In genomic region chr7:130540176-130540575, GRCm38 (mm10) we compare ENCODE assay signal across 26 mouse cellular contexts.
"Had no signal": no experiment of that assay in that cellular context is flagged by ENCODE, and none has a peak within 500 bp of the region (broad histone marks: within the 10 kb centered on the region; RNA-seq: fewer than 3 reads in every experiment).

No protein-coding gene starts in this region.

- ATAC-seq: forebrain, embryonic 15.5 days; forebrain, postnatal 0 days; hindbrain, postnatal 0 days; intestine, embryonic 16.5 days; liver, embryonic 12.5 days had no signal

- H3K27ac ChIP-seq: forebrain, embryonic 15.5 days; heart, embryonic 15.5 days; hindbrain, embryonic 13.5 days; hindbrain, embryonic 15.5 days; hindbrain, postnatal 0 days; kidney, embryonic 15.5 days; kidney, postnatal 0 days; limb, embryonic 13.5 days; limb, embryonic 15.5 days; liver, embryonic 12.5 days; liver, embryonic 14.5 days had no signal

- H3K4me2 ChIP-seq: forebrain, embryonic 15.5 days; heart, embryonic 12.5 days; heart, embryonic 15.5 days; hindbrain, embryonic 13.5 days; hindbrain, embryonic 15.5 days; kidney, embryonic 15.5 days; limb, embryonic 13.5 days; limb, embryonic 15.5 days; liver, embryonic 12.5 days had no signal

- DNase-seq: forebrain, postnatal 0 days; gastrocnemius, postnatal 14 days; gastrocnemius, postnatal 36 days; heart, adult 18-20 months; heart, postnatal 14 days; kidney, adult 11 months; kidney, adult 2 months; kidney, adult 9 months; kidney, postnatal 14 days; kidney, postnatal 36 days; layer of hippocampus, adult 9-11 months; layer of hippocampus, postnatal 36 days; left cerebral cortex, postnatal 4 days had no signal

- H3K9ac ChIP-seq: forebrain, embryonic 15.5 days; forebrain, postnatal 0 days; heart, embryonic 12.5 days; heart, embryonic 15.5 days; hindbrain, embryonic 13.5 days; hindbrain, embryonic 15.5 days; kidney, embryonic 15.5 days; limb, embryonic 13.5 days; limb, embryonic 15.5 days; liver, embryonic 12.5 days; liver, embryonic 14.5 days had no signal

- H3K9me3 ChIP-seq: forebrain, embryonic 15.5 days; heart, embryonic 12.5 days; heart, embryonic 15.5 days; hindbrain, embryonic 13.5 days; hindbrain, embryonic 15.5 days; kidney, embryonic 15.5 days; limb, embryonic 13.5 days; limb, embryonic 15.5 days; liver, embryonic 12.5 days had no signal

- H3K27me3 ChIP-seq: forebrain, embryonic 15.5 days; heart, embryonic 12.5 days; heart, embryonic 15.5 days; hindbrain, embryonic 13.5 days; hindbrain, embryonic 15.5 days; kidney, embryonic 15.5 days; limb, embryonic 13.5 days; limb, embryonic 15.5 days; liver, embryonic 12.5 days had no signal

- H3K4me1 ChIP-seq: forebrain, embryonic 15.5 days; hindbrain, embryonic 15.5 days had no signal

- H3K4me3 ChIP-seq: forebrain, embryonic 15.5 days; heart, embryonic 12.5 days; heart, embryonic 15.5 days; hindbrain, embryonic 13.5 days; hindbrain, embryonic 15.5 days; kidney, embryonic 15.5 days; limb, embryonic 13.5 days; limb, embryonic 15.5 days; liver, embryonic 12.5 days had no signal
